Mouse (Mus musculus) kidney, embryonic 14.5 days (tissue): ENCODE measurements around the gene Wdr20. TPM values are rescaled to one million over a fixed set of nuclear protein-coding genes. Genes with fewer than 3 reads are reported as not detected.
A peak's percentile ranks its signal among the peaks of the same experiment; 100 is the strongest.
"Not testable (repeated sequence)": the region's sequence is repeated elsewhere in the genome, so short reads cannot be mapped to it uniquely, and the experiment has no call there.

Source experiments
- ATAC-seq: fragments of 200-750 bp; cut with Nextera tagmentation; 2 replicates; pipeline ENCODE4 v1.8.0; 2017; ENCODE audit warnings: moderate number of reproducible peaks, mild to moderate bottlenecking, moderate TSS enrichment, moderate library complexity; ENCODE audit not compliant: low FRiP score, low TSS enrichment
- H3K27ac ChIP-seq: fragments of 300-500 bp; sonication (generic); 2 replicates; pipeline ENCODE4 v1.5.1; 2014; ENCODE audit warnings: low read depth, mild to moderate bottlenecking, low read length, moderate library complexity, mixed read lengths
- H3K27me3 ChIP-seq: fragments of 300-500 bp; sonication (generic); 2 replicates; pipeline ENCODE4 v1.6.1; 2014; ENCODE audit warnings: mild to moderate bottlenecking, low read length; ENCODE audit not compliant: control insufficient read depth, insufficient read depth
- H3K36me3 ChIP-seq: fragments of 300-500 bp; sonication (generic); 2 replicates; pipeline ENCODE4 v1.6.1; 2014; ENCODE audit warnings: low read length, mixed read lengths; ENCODE audit not compliant: control insufficient read depth, insufficient read depth
- H3K4me1 ChIP-seq: fragments of 300-500 bp; sonication (generic); 2 replicates; pipeline ENCODE4 v1.6.1; 2014; ENCODE audit warnings: low read length, mixed read lengths; ENCODE audit not compliant: control insufficient read depth, insufficient read depth
- H3K4me2 ChIP-seq: fragments of 300-500 bp; sonication (generic); replicated peaks from 2 replicates; pipeline ENCODE4 v1.6.1; 2014; ENCODE audit warnings: low read depth, mild to moderate bottlenecking, low read length
- H3K4me3 ChIP-seq: fragments of 300-500 bp; sonication (generic); 2 replicates; pipeline ENCODE4 v1.5.1; 2014; ENCODE audit warnings: mild to moderate bottlenecking, low read length
- H3K9ac ChIP-seq: fragments of 300-500 bp; sonication (generic); 2 replicates; pipeline ENCODE4 v1.6.1; 2014; ENCODE audit warnings: low read depth, mild to moderate bottlenecking, low read length, moderate library complexity
- H3K9me3 ChIP-seq: fragments of 300-500 bp; sonication (generic); 2 replicates; pipeline ENCODE4 v1.6.1; 2016; ENCODE audit warnings: low read length; ENCODE audit not compliant: control insufficient read depth
- WGBS: fragments of 180-500 bp; shearing (Covaris S2); extraction: QIAGEN DNeasy Blood & Tissue Kit; methylation state at CpG from one replicate; pipeline ENCODE4 v1.1.7; 2014; 5-methylcytosine and 5-hydroxymethylcytosine counted together
- polyA plus RNA-seq: library from polyadenylated mRNA; unstranded; fragments of >200 nt; fragmentation: Nextera tagmentation; extraction: Ambion mirVana; gene quantifications from 2 replicates; pipeline ENCODE4 v1.2.1, GENCODE M21; 2014

The Wdr20 gene
- polyA plus RNA-seq, 1 experiment from 2014 or later = 24.5 TPM

- H3K27me3 ChIP-seq, H3K4me2 ChIP-seq, H3K36me3 ChIP-seq, H3K4me3 ChIP-seq, H3K4me1 ChIP-seq, ATAC-seq, H3K27ac ChIP-seq, H3K9me3 ChIP-seq, H3K9ac ChIP-seq: not testable (repeated sequence)
- WGBS = 91% methylated on average over 3 of the region's 3 CpGs
Observed at GRCm38 (mm10) chr12:110733254-110733653, 4.5 kb upstream of the Wdr20 start.

- Histone ChIP-seq H3K4me1 (peaks cover 17% of the 10 kb centered on the region), H3K36me3 (no peaks in the 10 kb centered on the region), H3K4me2 (peak overlapping the region; percentile 85), H3K9me3 (no peaks in the 10 kb centered on the region), H3K4me3 (peak overlapping the region; percentile 99), H3K9ac (0 out of 2 replicates have a peak overlapping the region, but pooled peaks have one; percentile 96), H3K27me3 (no peaks in the 10 kb centered on the region), H3K27ac (no peak overlapping the region)
- no peak for ATAC-seq
- WGBS = 7% methylated on average over 4 of the region's 4 CpGs
Observed at GRCm38 (mm10) chr12:110736641-110737040, 1.1 kb upstream of the Wdr20 start.

DNA sequence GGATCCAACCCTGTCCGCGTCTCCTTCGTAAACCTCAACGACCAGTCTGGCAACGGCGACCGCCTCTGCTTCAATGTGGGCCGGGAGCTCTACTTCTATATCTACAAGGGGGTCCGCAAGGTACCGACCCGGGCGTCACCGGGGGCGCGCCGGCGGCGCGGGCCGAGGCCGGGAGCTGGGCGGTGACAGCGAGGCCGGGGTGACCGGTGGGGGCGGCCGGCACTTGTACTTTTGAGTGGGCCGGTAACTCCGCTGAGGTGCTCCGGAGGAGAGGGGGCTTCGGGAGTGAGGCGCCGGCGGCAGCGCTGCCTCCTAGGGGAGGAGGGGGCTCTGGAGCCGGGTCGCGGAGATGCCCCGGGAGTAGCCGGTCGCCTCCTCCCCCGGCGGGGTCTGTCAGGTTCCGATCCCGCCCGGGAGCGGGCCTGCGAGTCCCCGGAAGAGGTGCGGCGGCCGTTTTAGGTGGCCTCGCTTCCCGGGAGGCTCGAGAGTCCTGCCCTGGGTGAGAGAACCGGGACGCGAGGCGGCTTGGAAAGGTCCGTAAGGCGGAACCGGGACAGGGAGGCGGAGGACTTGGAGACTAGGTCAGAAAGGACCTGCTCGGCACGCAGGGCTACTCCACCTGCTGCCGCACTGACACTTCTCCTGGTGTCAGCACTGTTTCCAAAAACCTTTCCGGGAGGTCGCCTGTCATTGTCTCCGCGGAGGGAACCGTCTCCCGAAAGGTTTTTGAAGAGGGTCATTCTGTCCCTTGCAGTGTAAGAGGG lies 596 bp downstream of the Wdr20 start:
- Histone ChIP-seq H3K4me1 (peaks cover 17% of the 10 kb centered on the region), H3K36me3 (peaks cover 4% of the 10 kb centered on the region; the same call in 1 of the 2 replicates), H3K9me3 (no peaks in the 10 kb centered on the region), H3K4me2 (peak overlapping the region; percentile 89), H3K27ac (peak overlapping the region; percentile 81), H3K27me3 (no peaks in the 10 kb centered on the region), H3K9ac (peak overlapping the region; percentile 96), H3K4me3 (peak overlapping the region; percentile 99)
- under 1% methylated on average over 65 of the region's 72 CpGs for WGBS
- ATAC-seq = no peak; the same call in 1 of the 2 replicates

- H3K9me3 ChIP-seq = no peaks in the 10 kb centered on the region
- H3K4me1 ChIP-seq = no peaks in the 10 kb centered on the region
- H3K9ac ChIP-seq = no peak overlapping the region
- no peak overlapping the region for H3K27ac ChIP-seq
- H3K27me3 ChIP-seq = no peaks in the 10 kb centered on the region
- no peak overlapping the region for H3K4me3 ChIP-seq
- no peak for ATAC-seq
- peaks cover 10% of the 10 kb centered on the region; the same call in 1 of the 2 replicates for H3K36me3 ChIP-seq
- no peak overlapping the region for H3K4me2 ChIP-seq
- WGBS = 84% methylated on average over 10 of the region's 10 CpGs
Observed at GRCm38 (mm10) chr12:110750770-110751439, 13.2 kb downstream of the Wdr20 start.

GRCm38 (mm10) chr12:110752703-110753102 lies 15.0 kb downstream of the Wdr20 start:
- Histone ChIP-seq H3K9ac (no peak overlapping the region), H3K9me3 (no peaks in the 10 kb centered on the region), H3K36me3 (peaks cover 10% of the 10 kb centered on the region; the same call in 1 of the 2 replicates), H3K27me3 (no peaks in the 10 kb centered on the region), H3K4me1 (no peaks in the 10 kb centered on the region), H3K4me2 (no peak overlapping the region), H3K4me3 (no peak overlapping the region), H3K27ac (no peak overlapping the region)
- no peak for ATAC-seq

DNA sequence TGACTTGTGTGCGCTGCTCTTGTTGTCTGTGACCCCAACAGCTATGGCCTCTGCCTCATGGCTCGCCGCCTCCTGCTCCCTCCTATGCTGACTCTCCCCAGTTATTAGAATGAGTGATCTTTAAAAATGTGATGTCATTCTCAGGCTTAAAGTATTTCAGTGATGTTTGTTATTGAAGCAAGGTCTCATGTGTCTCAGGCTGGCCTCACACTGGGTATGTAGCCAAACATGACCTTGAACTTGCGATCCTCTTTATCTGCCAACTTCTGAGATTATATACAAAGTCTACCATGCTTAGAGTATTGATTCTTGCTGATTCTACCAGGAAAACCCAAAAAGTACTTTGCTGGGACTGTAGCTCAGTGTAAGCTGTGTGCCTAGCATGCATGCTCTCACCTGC lies 16.2 kb downstream of the Wdr20 start:
- Histone ChIP-seq H3K27ac (no peak overlapping the region), H3K9ac (no peak overlapping the region), H3K9me3 (no peaks in the 10 kb centered on the region), H3K36me3 (peaks cover 10% of the 10 kb centered on the region; the same call in 1 of the 2 replicates), H3K27me3 (no peaks in the 10 kb centered on the region), H3K4me2 (no peak overlapping the region), H3K4me1 (no peaks in the 10 kb centered on the region), H3K4me3 (no peak overlapping the region)
- no peak for ATAC-seq
- WGBS = 98% methylated on average over 4 of the region's 4 CpGs

DNA sequence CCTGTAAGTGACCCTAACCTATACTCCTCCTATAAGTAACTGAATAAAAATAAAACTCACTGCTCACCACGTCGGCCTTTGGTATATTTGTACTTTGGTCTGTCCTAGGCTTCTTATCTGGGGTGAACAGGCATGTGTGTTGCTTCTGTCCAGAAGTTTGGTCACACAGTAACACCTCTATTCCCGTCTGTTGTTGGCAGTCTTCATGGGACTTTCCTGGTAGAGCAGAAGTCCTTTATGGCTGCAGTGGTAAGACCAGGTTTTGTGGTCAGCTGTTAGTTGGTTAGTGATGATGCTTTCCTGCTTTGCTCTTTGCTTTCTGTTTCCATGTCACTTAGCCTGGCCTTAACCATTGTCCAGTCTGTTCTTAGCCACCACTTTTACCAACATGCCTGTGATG lies 19.4 kb downstream of the Wdr20 start:
- no peak for ATAC-seq
- no peak overlapping the region for H3K27ac ChIP-seq
- no peak overlapping the region for H3K4me3 ChIP-seq
- H3K4me1 ChIP-seq = no peaks in the 10 kb centered on the region
- peaks cover 7% of the 10 kb centered on the region; the same call in 1 of the 2 replicates for H3K36me3 ChIP-seq
- no peaks in the 10 kb centered on the region for H3K27me3 ChIP-seq
- 87% methylated on average over 3 of the region's 3 CpGs for WGBS
- no peak overlapping the region for H3K9ac ChIP-seq
- H3K4me2 ChIP-seq = no peak overlapping the region
- H3K9me3 ChIP-seq = no peaks in the 10 kb centered on the region

DNA sequence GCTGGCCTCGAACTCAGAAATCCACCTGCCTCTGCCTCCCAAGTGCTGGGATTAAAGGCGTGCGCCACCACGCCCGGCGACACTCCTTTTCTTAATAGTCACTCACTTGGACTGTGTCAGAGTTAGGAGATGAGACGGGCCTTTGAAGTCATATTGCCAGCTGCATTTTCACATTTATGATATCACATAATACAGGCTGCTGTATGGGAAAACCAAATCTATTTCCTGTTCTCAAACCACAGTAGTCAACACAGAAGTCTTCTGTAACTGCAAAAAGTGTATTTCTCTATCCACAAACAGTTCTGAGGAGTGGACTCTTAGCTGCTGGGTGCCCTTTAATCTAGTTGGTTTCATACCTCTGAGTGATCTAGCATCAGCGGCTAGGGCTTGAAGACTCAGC lies 21.2 kb downstream of the Wdr20 start:
- Histone ChIP-seq H3K9me3 (no peaks in the 10 kb centered on the region), H3K9ac (no peak overlapping the region), H3K4me2 (no peak overlapping the region), H3K27ac (no peak overlapping the region), H3K4me3 (no peak overlapping the region), H3K27me3 (no peaks in the 10 kb centered on the region), H3K4me1 (no peaks in the 10 kb centered on the region), H3K36me3 (peaks cover 7% of the 10 kb centered on the region; the same call in 1 of the 2 replicates)
- WGBS = 96% methylated on average over 7 of the region's 8 CpGs
- ATAC-seq = no peak

DNA sequence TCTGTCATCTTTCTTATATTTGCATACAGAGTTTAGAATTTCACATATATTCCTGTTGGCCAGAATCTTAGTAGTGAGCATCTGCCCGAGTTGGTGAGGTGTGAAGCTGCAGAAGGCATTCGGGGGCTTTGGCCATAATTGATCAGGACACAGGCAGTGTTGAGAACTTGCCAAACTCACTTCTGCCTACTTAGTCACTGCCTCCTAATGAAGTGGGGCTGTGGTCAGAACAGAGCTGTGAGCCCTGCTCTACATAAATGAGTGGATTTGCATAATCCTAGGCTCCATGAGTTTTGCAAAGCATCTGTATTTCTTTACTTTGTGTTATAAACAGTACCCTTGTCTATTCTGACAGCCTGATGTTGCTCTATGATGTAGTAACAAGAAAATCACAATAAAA lies 24.6 kb downstream of the Wdr20 start:
- Histone ChIP-seq H3K27ac (no peak overlapping the region), H3K36me3 (no peaks in the 10 kb centered on the region), H3K9me3 (no peaks in the 10 kb centered on the region), H3K27me3 (no peaks in the 10 kb centered on the region), H3K4me3 (no peak overlapping the region), H3K4me1 (no peaks in the 10 kb centered on the region), H3K9ac (no peak overlapping the region), H3K4me2 (no peak overlapping the region)
- WGBS = 85% methylated on average over 2 of the region's 2 CpGs
- ATAC-seq = no peak
